Mouse (Mus musculus) liver, adult 2 months (tissue): ENCODE data around the gene Mip.

Source experiments
- CTCF ChIP-seq: fragments of 200-500 bp; IDR thresholded peaks from 2 replicates; pipeline ENCODE4 v1.5.1; 2011; ENCODE audit warnings: low read depth, low read length, control low read depth
- POLR2A ChIP-seq: fragments of 200-500 bp; IDR thresholded peaks from 2 replicates; pipeline ENCODE4 v1.6.1; 2011; ENCODE audit warnings: low read length, control low read depth; ENCODE audit not compliant: insufficient read depth; ENCODE audit errors: extremely low read depth

DNA sequence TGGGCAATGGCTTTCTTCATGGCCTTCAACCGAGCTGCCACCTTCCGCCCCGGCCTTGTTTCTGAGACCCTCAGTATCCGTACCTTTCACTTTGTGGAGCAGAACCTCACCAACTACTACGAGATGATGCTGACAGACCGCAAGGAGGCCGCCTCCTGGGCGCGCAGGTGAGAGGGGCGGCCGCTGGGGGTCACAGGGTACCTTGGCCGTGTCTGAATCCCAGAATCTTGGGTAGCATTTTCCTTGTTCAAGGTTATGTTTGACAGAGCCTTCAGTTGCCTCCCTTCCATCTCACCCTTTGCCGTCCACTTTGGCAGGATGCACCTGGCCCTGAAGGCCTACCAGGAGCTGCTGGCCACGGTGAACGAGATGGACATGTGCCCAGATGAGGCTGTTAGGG lies 18.5 kb downstream of the Mip start:
- TF ChIP-seq CTCF, result no peak
- TF ChIP-seq POLR2A, result no peak
